Mouse (Mus musculus) urinary bladder, adult 2 months (tissue): Measurements from ENCODE around the gene Pyroxd2. TPM values are rescaled to one million over a fixed set of nuclear protein-coding genes. Genes with fewer than 3 reads are reported as not detected.

Experiments
- DNase-seq: peaks from one replicate; pipeline ENCODE4 v3.0.0; 2022; ENCODE audit warnings: low spot score
- polyA plus RNA-seq: library from polyadenylated mRNA; depleted of rRNA; stranded (reverse); fragments of >200 nt; gene quantifications from 2 replicates; pipeline ENCODE4 v1.2.3, GENCODE M21; 2012

The Pyroxd2 gene
- polyA plus RNA-seq, 1 experiment = 9.0 TPM

- DNase-seq = no peak
Measured at GRCm38 (mm10) chr19:42745869-42746224, 6.7 kb downstream of the Pyroxd2 start.

GRCm38 (mm10) chr19:42745084-42745868 is 7.3 kb downstream of the Pyroxd2 start:
- DNase-seq = no peak

GRCm38 (mm10) chr19:42744162-42744586 is 8.4 kb downstream of the Pyroxd2 start:
- no peak for DNase-seq

GRCm38 (mm10) chr19:42743261-42743660 is 9.3 kb downstream of the Pyroxd2 start:
- no peak for DNase-seq

GRCm38 (mm10) chr19:42741884-42742283 is 10.7 kb downstream of the Pyroxd2 start:
- DNase-seq = no peak

- no peak for DNase-seq
Measured at GRCm38 (mm10) chr19:42740163-42740899, 12.2 kb downstream of the Pyroxd2 start.

GRCm38 (mm10) chr19:42739734-42740133 is 12.8 kb downstream of the Pyroxd2 start:
- DNase-seq = no peak

GRCm38 (mm10) chr19:42737753-42738152 is 14.8 kb downstream of the Pyroxd2 start:
- no peak for DNase-seq

GRCm38 (mm10) chr19:42734982-42735381 is 17.6 kb downstream of the Pyroxd2 start:
- no peak for DNase-seq

- DNase-seq = no peak
Measured at GRCm38 (mm10) chr19:42727424-42727823, 25.2 kb downstream of the Pyroxd2 start.

- no peak for DNase-seq
Measured at GRCm38 (mm10) chr19:42726766-42727165, 25.8 kb downstream of the Pyroxd2 start.

- DNase-seq = no peak
Measured at GRCm38 (mm10) chr19:42725973-42726350, 26.6 kb downstream of the Pyroxd2 start.

GRCm38 (mm10) chr19:42725056-42725972 is 27.3 kb downstream of the Pyroxd2 start:
- DNase-seq = no peak

GRCm38 (mm10) chr19:42723302-42723701 is 29.3 kb downstream of the Pyroxd2 start:
- no peak for DNase-seq

GRCm38 (mm10) chr19:42722500-42722899 is 30.1 kb downstream of the Pyroxd2 start:
- no peak for DNase-seq

- no peak for DNase-seq
Measured at GRCm38 (mm10) chr19:42718101-42718500, 34.5 kb downstream of the Pyroxd2 start.

GRCm38 (mm10) chr19:42717668-42718067 is 34.9 kb downstream of the Pyroxd2 start:
- no peak for DNase-seq

GRCm38 (mm10) chr19:42716507-42716906 is 36.1 kb downstream of the Pyroxd2 start:
- no peak for DNase-seq

- DNase-seq = no peak
Measured at GRCm38 (mm10) chr19:42713770-42714169, 38.8 kb downstream of the Pyroxd2 start.

- DNase-seq = no peak
Measured at GRCm38 (mm10) chr19:42699426-42699825, 53.1 kb downstream of the Pyroxd2 start.

GRCm38 (mm10) chr19:42698576-42698975 is 54.0 kb downstream of the Pyroxd2 start:
- no peak for DNase-seq

- DNase-seq = no peak
Measured at GRCm38 (mm10) chr19:42697336-42697735, 55.2 kb downstream of the Pyroxd2 start.
